Mouse (Mus musculus) cerebellum, adult 2 months (tissue): ENCODE measurements around the gene Gm12117.

ENCODE experiments used
- CTCF ChIP-seq: fragments of 200-500 bp; IDR thresholded peaks from 2 replicates; pipeline ENCODE4 v1.5.1; 2011; ENCODE audit warnings: low read depth, mild to moderate bottlenecking, control low read depth, low read length, moderate library complexity, borderline replicate concordance; ENCODE audit not compliant: insufficient read depth
- POLR2A ChIP-seq: fragments of 200-500 bp; IDR thresholded peaks from 2 replicates; pipeline ENCODE4 v1.6.1; 2011; ENCODE audit warnings: low read length, control low read depth, borderline replicate concordance; ENCODE audit not compliant: insufficient read depth

DNA sequence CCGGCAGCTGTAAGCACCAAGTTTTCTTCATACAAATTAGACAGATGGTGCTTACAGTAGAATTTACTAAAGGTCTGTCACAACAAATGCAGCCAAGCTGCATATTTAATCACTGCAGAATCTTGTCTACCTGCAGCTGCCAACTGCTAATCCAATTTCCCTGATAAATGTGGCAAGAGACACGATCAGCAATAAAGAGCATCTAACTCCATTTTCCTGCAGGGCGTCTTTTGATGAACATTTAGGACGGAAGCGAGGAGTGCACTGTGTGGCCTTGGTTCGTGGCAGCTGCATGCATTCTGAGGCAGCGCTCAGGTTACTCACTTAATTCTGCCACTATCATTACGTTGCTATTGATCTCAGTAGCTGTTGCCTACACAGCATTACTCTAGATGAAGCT lies 24.3 kb upstream of the Gm12117 start:
- TF ChIP-seq CTCF (no peak), POLR2A (no peak)
